Mouse (Mus musculus): Measurements from ENCODE around the gene Cox7a1.
"Not testable (repeated sequence)": the region's sequence is repeated elsewhere in the genome, so short reads cannot be mapped to it uniquely, and the experiment has no call there.

The Cox7a1 gene

GRCm38 (mm10) chr7:30193013-30193412 is 9.1 kb downstream of the Cox7a1 start:
- no peak for DNase-seq (ENCODE audit: low spot score)

DNA sequence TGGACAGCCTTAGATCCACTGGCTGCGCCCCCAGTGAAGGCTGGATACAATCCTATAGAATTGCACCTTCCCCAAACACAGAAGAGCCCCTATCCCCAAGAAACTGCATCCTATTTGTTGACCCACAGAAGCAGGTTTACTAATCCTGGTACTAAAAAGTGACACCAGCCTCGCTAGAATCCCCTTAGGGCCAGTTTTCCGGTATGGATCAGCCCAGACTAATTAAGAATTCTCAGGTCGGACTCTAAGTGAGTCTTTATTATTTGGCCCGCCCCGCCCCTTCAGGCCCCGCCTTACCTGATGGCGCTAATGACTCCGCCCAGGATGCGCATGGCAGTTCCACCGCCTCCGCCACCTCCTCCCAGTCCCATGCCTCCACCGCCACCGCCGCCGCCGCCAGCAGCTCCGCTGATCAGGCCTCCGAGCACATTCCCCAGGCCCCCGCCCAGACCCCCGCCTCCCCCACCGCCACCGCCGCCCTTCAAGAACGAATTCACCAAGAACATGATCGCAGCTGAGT is 9.7 kb downstream of the Cox7a1 start:
- peak; percentile 79 for DNase-seq (ENCODE audit: low spot score)

- peak; percentile 49 for DNase-seq (ENCODE audit: low spot score)
Observed at GRCm38 (mm10) chr7:30194101-30194831, 10.3 kb downstream of the Cox7a1 start.

GRCm38 (mm10) chr7:30194884-30195283 is 10.9 kb downstream of the Cox7a1 start:
- DNase-seq (ENCODE audit: low spot score): peak; percentile 96

DNA sequence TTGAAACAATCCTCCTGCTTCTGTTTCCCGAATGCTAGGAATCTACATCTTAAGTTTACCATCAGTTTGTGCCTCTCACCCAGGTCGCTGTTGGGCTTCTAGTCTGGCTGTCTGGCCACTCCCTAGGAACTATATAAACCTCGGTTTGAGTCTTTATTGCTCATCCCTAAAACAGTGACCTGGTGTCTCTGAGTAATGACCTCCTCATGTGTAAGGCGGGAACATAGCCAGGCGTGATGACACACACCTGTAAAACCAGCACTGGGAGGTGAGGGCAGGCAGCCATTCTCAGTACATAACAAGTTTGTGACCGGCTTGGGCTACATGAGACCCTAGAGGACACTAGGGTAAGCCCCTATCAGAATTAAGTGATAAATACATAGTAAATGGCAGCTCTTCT is 11.5 kb downstream of the Cox7a1 start:
- DNase-seq (ENCODE audit: low spot score): no peak

GRCm38 (mm10) chr7:30196171-30196570 is 12.2 kb downstream of the Cox7a1 start:
- DNase-seq (ENCODE audit: low spot score): peak; percentile 61

- no peak for DNase-seq (ENCODE audit: low spot score)
Observed at GRCm38 (mm10) chr7:30197592-30198129, 13.7 kb downstream of the Cox7a1 start.

DNA sequence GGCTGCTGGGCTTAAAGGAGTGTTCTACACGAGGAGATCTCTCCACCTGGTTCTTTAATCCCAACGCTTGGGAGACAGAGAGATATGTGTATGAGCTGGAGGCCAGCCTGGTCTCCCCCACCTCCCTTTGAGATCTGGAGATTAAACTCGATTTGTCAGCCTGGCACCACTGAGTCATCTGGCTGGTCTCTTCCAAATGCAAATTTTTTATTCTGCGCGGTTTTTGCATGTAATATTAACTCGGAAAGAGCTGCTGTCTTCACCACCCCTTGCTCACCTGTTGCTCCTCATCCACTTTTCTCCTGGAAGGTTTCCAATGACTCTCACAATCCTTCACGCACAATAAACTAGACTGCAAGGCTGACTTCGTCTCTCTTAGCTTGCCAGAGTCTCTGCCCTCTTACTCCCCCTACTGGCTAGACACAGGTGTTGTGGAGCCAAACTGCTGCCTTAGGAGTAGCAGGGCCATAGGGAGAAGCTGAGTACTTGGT is 14.6 kb downstream of the Cox7a1 start, which contains the start of gene Capns1:
TSS of gene Capns1 (minus strand) at position 331 of the 491 bp plus-strand sequence.
- DNase-seq (ENCODE audit: low spot score): peak; percentile 73

DNA sequence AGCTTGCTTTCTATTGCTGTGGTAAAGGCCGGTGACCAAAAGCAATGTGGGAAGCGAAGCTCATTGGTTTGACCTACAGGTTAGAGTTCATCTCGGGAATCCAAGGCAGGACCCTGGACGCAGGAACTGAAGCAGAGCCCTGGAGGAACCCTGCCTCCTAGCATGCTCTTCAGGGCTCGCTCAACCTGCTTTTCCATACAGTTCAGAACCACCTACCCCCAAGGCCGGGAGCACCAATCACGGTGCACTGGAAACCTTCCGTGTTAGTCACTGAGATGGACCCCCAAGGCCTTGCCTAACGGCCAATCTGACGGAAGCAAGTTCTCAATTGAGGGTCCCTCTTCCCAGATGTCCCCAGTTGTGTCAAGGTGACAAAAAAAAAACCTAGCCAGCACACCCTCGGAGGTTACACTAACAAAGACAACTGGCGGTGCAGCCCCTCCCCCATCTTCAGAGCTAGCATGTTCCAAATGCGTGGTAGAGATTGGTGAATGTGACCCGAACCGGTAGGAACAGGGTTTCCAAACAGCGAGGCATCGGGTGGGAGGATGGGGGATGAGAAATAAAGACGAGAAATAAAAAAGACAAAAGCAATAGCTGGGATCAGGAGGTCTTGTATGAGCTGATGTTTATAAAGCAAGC is 15.7 kb downstream of the Cox7a1 start:
- DNase-seq (ENCODE audit: low spot score): no peak

GRCm38 (mm10) chr7:30200200-30200599 is 16.3 kb downstream of the Cox7a1 start:
- DNase-seq (ENCODE audit: low spot score): no peak

- not testable (repeated sequence) for DNase-seq (ENCODE audit: low spot score)
Observed at GRCm38 (mm10) chr7:30200661-30201060, 16.7 kb downstream of the Cox7a1 start.

- no peak for DNase-seq (ENCODE audit: low spot score)
Observed at GRCm38 (mm10) chr7:30202895-30203690, 19.1 kb downstream of the Cox7a1 start.

DNA sequence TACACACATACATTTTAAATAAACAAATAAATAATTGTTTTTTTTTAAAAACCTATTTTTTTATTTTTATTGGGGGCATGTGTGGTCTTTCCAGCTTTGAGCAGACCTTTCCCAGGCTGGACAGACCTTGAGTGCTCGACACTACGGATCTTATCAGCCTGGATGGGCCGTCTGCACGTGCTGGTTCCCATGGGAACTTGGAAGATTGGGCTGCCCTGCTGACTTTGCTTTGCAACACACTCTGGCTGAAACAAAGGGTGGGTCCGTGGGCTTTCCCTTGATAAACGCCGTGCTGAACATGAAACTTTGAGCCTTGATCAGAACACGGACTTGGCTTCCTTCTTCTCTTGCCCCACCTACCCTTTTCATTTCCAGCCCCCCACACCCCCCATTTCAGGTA is 20.4 kb downstream of the Cox7a1 start:
- DNase-seq (ENCODE audit: low spot score): peak; percentile 59

GRCm38 (mm10) chr7:30205383-30205782 is 21.4 kb downstream of the Cox7a1 start:
- DNase-seq (ENCODE audit: low spot score): peak; percentile 73

- DNase-seq (ENCODE audit: low spot score): not testable (repeated sequence)
Observed at GRCm38 (mm10) chr7:30206364-30206763, 22.4 kb downstream of the Cox7a1 start.

DNA sequence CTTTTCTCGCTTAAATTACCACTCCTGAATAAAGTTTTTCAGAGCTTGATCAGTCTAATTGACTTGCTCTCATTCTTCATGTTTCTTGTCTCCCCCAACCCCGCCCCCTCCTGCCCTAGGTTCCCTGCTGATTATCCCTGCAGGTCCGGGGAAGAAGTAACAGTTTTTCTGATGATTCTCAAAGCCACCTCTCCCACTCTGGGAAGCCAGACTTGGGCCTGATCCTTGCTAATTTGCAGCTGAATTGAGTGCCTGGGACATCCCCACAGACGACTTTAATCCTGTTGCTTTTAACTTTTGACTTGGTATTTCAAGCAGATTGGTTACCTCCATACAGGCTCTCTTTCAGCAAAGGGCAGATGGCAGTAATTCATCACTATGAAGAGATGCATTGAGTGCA is 27.1 kb downstream of the Cox7a1 start:
- DNase-seq (ENCODE audit: low spot score): no peak

GRCm38 (mm10) chr7:30213881-30214280 is 29.9 kb downstream of the Cox7a1 start:
- DNase-seq (ENCODE audit: low spot score): no peak

DNA sequence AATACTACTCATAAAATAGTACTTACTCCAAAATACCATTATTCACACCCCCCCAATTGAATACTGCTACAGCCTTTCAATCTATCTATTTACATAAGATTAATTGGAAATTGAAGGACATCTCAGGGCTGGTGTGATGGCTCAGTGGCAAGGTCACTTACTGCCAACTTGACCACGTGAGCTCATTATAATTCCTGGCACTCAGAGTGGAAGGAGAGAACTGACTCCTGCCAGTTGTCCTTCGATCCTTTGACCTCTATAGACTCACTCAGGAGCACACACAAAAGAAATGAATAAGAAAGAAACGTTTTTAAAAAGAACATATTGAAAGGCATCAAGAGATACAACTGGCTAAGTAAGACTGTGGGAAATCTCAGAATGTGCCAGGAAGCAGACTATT is 31.9 kb downstream of the Cox7a1 start:
- DNase-seq (ENCODE audit: low spot score): no peak

DNA sequence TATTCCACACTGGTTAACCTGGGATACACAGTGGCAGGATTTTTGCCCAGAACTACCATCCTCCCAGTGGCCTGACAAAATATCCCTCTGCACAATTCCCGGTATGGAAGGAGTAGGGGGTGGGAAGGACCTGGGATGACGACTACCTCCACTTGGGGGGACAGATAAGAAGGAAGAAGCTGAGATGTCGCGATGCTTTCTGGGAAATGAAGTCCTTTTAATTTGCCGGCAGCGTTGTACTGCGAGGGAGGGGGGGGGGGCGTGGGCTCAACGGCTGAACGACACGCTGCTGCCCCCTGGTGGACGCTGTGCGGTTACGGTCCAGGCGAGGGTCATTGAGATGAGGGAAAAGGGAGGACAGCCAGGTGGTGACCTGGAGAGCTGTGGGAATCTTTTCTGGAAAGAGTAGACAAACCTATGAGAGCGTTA is 32.8 kb downstream of the Cox7a1 start:
- peak; percentile 83 for DNase-seq (ENCODE audit: low spot score)

DNA sequence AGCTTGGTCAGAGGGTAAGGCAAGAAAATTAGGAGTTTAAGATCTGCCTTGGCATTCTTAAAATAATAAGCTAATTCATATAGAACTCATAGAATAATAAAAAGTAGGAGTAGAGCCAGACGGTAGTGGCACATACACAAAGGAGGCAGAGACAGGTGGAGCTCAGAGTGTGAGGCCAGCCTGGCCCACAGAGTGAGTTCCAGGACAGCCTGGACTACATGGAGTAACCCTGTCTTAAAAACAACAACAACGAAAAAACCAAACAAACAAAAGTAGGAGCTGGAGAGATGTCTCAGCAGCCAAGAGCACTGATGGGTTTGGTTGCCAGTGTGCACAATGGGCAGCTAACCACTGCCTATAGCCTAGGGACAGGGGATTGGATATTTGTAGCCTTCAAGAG is 33.3 kb downstream of the Cox7a1 start:
- no peak for DNase-seq (ENCODE audit: low spot score)

- no peak for DNase-seq (ENCODE audit: low spot score)
Observed at GRCm38 (mm10) chr7:30219293-30220007, 35.5 kb downstream of the Cox7a1 start.

Data from MN1 (cell line).